Mouse (Mus musculus) myocyte (in vitro differentiated cells): ENCODE measurements at regions not wholly inside any gene's neighbourhood (a gene's known extent, or its start where the extent isn't known, plus 50 kb on each side); places are given as distances from the start of the nearest gene placed in this dataset.

Experiments used
- E2F4 ChIP-seq: IDR thresholded peaks from one replicate; pipeline ENCODE4 v1.6.1; 2011; ENCODE audit warnings: mild to moderate bottlenecking, control low read depth, moderate library complexity; ENCODE audit not compliant: insufficient read depth
- MAX ChIP-seq: IDR thresholded peaks from one replicate; pipeline ENCODE4 v1.6.1; 2011; ENCODE audit warnings: low read depth, mild to moderate bottlenecking, control low read depth
- MYOG ChIP-seq, 3 experiments: IDR thresholded peaks; one replicate each; pipeline ENCODE4 v1.6.1; 2011; ENCODE audit warnings: control low read depth in 2 of 3, low read depth in 2 of 3, mild to moderate bottlenecking in 2 of 3; ENCODE audit not compliant: insufficient read length in 2 of 3, control insufficient read depth in 1 of 3, insufficient read depth in 1 of 3
- POLR2A ChIP-seq: IDR thresholded peaks from one replicate; pipeline ENCODE4 v1.6.1; 2011; ENCODE audit warnings: low read depth, mild to moderate bottlenecking, control low read depth, moderate library complexity; ENCODE audit not compliant: insufficient read length
- TCF3 ChIP-seq: IDR thresholded peaks from one replicate; pipeline ENCODE4 v1.6.1; 2011; ENCODE audit warnings: low read depth, control low read depth; ENCODE audit not compliant: insufficient read length

DNA sequence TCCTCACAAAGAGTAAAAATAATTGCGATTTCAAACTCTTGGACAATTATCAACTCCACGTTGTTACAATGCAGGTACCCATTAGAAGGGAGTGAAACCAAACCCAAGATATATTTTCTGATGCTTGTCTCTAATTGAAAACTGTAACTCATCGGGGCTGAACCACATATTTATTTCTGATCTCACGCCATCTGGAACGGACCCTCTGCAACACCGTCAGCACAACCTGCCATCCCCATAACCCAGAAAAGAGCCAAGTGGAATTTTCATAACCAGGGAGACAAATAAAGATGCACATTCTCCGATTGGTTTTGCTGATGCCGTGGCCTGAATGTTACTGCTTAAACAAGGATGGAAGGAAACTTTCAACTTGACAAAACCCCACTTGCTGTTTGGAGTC lies 338.0 kb downstream of the Grb14 start:
- no peak for TF ChIP-seq MYOG (IDR thresholded peaks at IDR 0.05; ENCODE audit: control insufficient read depth in 1 of 3, insufficient read depth in 1 of 3, insufficient read length in 2 of 3, low read depth in 2 of 3)
- TF ChIP-seq POLR2A: no peak
- TF ChIP-seq E2F4: no peak
- no peak for TF ChIP-seq MAX
- no peak for TF ChIP-seq TCF3
